Mouse (Mus musculus) lung, embryonic 14.5 days (tissue): Measurements from ENCODE around the gene Six5. TPM values are rescaled to one million over a fixed set of nuclear protein-coding genes. Genes with fewer than 3 reads are reported as not detected.

Experiments used
- ATAC-seq: fragments of 200-750 bp; cut with Nextera tagmentation; 2 replicates; pipeline ENCODE4 v1.8.0; 2017; ENCODE audit warnings: mild to moderate bottlenecking, moderate TSS enrichment, moderate library complexity; ENCODE audit not compliant: insufficient read depth
- DNase-seq: peaks from one replicate; pipeline ENCODE4 v3.0.0-alpha.2; 2015
- H3K27ac ChIP-seq: fragments of 300-500 bp; sonication (generic); 2 replicates; pipeline ENCODE4 v1.5.1; 2014; ENCODE audit warnings: low read depth, mild to moderate bottlenecking, moderate library complexity
- H3K27me3 ChIP-seq: fragments of 300-500 bp; sonication (generic); 2 replicates; pipeline ENCODE4 v1.6.1; 2014; ENCODE audit warnings: low read length, control low read depth; ENCODE audit not compliant: insufficient read depth
- H3K36me3 ChIP-seq: fragments of 300-500 bp; sonication (generic); 2 replicates; pipeline ENCODE4 v1.6.1; 2014; ENCODE audit warnings: control low read depth; ENCODE audit not compliant: insufficient read depth
- H3K4me1 ChIP-seq: fragments of 300-500 bp; sonication (generic); 2 replicates; pipeline ENCODE4 v1.6.1; 2014; ENCODE audit warnings: antibody characterized with exemption, control low read depth; ENCODE audit not compliant: insufficient read depth
- H3K4me2 ChIP-seq: fragments of 300-500 bp; sonication (generic); 2 replicates; pipeline ENCODE4 v1.6.1; 2014; ENCODE audit warnings: mild to moderate bottlenecking
- H3K4me3 ChIP-seq: fragments of 300-500 bp; sonication (generic); 2 replicates; pipeline ENCODE4 v1.5.1; 2014; ENCODE audit warnings: low read depth, low read length
- H3K9ac ChIP-seq: fragments of 300-500 bp; sonication (generic); 2 replicates; pipeline ENCODE4 v1.6.1; 2014
- H3K9me3 ChIP-seq: fragments of 300-500 bp; sonication (generic); 2 replicates; pipeline ENCODE4 v1.6.1; 2016; ENCODE audit warnings: low read depth, low read length, control low read depth
- CTCF ChIP-seq: IDR thresholded peaks from 2 replicates; pipeline ENCODE4 v1.5.1; 2016; ENCODE audit warnings: antibody characterized with exemption, low read depth
- WGBS: fragments of 180-500 bp; shearing (Covaris S2); extraction: QIAGEN DNeasy Blood & Tissue Kit; methylation state at CpG from one replicate; pipeline ENCODE4 v1.1.7; 2014; 5-methylcytosine and 5-hydroxymethylcytosine counted together
- microRNA-seq: library from miRNA; unstranded; fragments of <30 nt; microRNA quantifications from one replicate; pipeline ENCODE4, GENCODE M21; 2016; ENCODE audit warnings: borderline number of aligned reads
- polyA plus RNA-seq: library from polyadenylated mRNA; unstranded; fragments of >200 nt; fragmentation: Nextera tagmentation; extraction: Ambion mirVana; gene quantifications from 2 replicates; pipeline ENCODE4 v1.2.1, GENCODE M21; 2014

Six5 gene
- polyA plus RNA-seq, 1 experiment from 2014 or later = 12.7 TPM

DNA sequence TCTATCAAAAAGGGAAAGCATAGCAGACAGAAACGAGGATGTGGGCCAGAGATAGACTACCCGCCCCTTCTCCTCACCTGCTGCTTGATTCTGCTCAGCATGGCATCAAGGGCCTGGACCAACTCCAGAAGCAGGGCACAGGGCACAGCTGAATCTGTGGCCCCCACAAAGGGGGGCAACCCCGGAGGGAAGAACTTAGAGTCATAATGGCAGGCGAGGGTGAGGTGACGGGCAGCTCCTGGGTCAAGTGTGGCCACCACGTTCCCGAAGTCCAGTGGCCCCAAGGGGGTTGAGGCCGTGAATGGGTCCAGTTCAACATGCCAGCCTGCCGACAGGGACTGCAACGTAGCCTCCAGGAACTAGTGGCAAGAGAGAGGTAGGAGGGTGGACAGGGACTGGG, 52.4 kb downstream of the Six5 start:
- Histone ChIP-seq H3K27ac (no peak overlapping the region), H3K4me1 (peaks cover 12% of the 10 kb centered on the region), H3K36me3 (peaks cover 10% of the 10 kb centered on the region; the same call in 1 of the 2 replicates), H3K9ac (no peak overlapping the region), H3K4me3 (no peak overlapping the region), H3K4me2 (no peak overlapping the region), H3K27me3 (no peaks in the 10 kb centered on the region), H3K9me3 (no peaks in the 10 kb centered on the region)
- ATAC-seq = no peak
- no peak for TF ChIP-seq CTCF
- no peak for DNase-seq
- WGBS = 81% methylated on average over 10 of the region's 10 CpGs

DNA sequence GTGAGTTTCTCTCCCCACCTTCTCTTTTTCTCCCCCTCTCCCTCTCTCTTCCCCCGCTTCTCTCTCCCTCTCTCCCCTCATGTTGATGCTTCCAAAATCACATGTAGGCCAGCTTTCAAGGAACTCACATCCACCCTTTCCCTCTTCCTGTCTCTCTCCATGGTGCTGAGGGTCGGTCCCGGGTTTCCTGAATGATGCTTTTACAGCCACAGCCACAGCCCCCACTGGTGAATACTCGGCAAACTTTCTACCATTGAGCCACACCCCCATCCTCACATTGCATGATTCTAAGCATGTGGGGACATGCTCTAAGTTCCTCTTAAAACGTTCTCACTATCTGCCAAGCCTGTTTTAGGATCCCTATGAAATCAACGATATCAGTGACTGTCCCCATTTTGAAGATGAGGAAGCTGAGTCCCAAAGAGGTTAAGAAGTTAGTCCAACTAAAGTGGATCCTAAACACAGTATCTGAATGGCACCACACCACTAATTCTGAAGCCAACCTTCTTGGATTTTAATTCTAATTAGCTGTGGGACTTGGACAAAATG, 53.2 kb downstream of the Six5 start:
- 45% methylated on average over 6 of the region's 6 CpGs for WGBS
- H3K4me2 ChIP-seq = peak overlapping the region; percentile 81
- no peak for TF ChIP-seq CTCF
- H3K27me3 ChIP-seq = no peaks in the 10 kb centered on the region
- peak; percentile 34 for DNase-seq
- H3K4me3 ChIP-seq = no peak overlapping the region
- no peak overlapping the region for H3K9ac ChIP-seq
- peaks cover 12% of the 10 kb centered on the region for H3K4me1 ChIP-seq
- peaks cover 18% of the 10 kb centered on the region for H3K36me3 ChIP-seq
- ATAC-seq = no peak
- H3K27ac ChIP-seq = no peak overlapping the region
- no peaks in the 10 kb centered on the region for H3K9me3 ChIP-seq

Small RNA genes within 50 kb of the gene (microRNA-seq; reads per million reads assigned to microRNA genes)
- gene Mir3100 = not detected

Other genes with a start within 250 kb of the Six5 start
- gene Pglyrp1, start 223.3 kb upstream of the Six5 start, polyA plus RNA-seq = 2.5 and 2.6 TPM in 2 replicates
- 20.4 and 24.7 TPM in 2 replicates for gene Ccdc61, start 184.2 kb upstream of the Six5 start, polyA plus RNA-seq
- gene Nova2, start 168.7 kb upstream of the Six5 start, polyA plus RNA-seq = 1.2 TPM in 2 replicates
- not detected in 2 replicates for gene Nanos2, start 107.2 kb upstream of the Six5 start, polyA plus RNA-seq
- 3.7 and 4.8 TPM in 2 replicates for gene Mypop, start 103.3 kb upstream of the Six5 start, polyA plus RNA-seq
- gene Irf2bp1, start 90.5 kb upstream of the Six5 start, polyA plus RNA-seq = 27.3 and 35.0 TPM in 2 replicates
- gene Foxa3, start 71.1 kb upstream of the Six5 start, polyA plus RNA-seq = 2.2 and 2.3 TPM in 2 replicates
- gene Sympk, start 70.2 kb upstream of the Six5 start, polyA plus RNA-seq = 22.9 and 26.8 TPM in 2 replicates
- gene Rsph6a, start 39.9 kb upstream of the Six5 start, polyA plus RNA-seq = not detected in 2 replicates
- gene Dmwd, start 18.4 kb upstream of the Six5 start, polyA plus RNA-seq = 18.5 and 19.2 TPM in 2 replicates
- gene Dmpk, start 10.7 kb upstream of the Six5 start, polyA plus RNA-seq = 20.9 and 23.0 TPM in 2 replicates
- 3.0 and 4.0 TPM in 2 replicates for gene Gm4969, start 23.8 kb downstream of the Six5 start, polyA plus RNA-seq
- gene Fbxo46, start 25.3 kb downstream of the Six5 start, polyA plus RNA-seq = 9.7 and 11.6 TPM in 2 replicates
- gene Qpctl, start 54.7 kb downstream of the Six5 start, polyA plus RNA-seq = 12.5 and 13.1 TPM in 2 replicates
- 158 and 161 TPM in 2 replicates for gene Snrpd2, start 55.1 kb downstream of the Six5 start, polyA plus RNA-seq
- gene Gipr, start 71.5 kb downstream of the Six5 start, polyA plus RNA-seq = 0.26 and 0.85 TPM in 2 replicates
- gene Eml2, start 81.8 kb downstream of the Six5 start, polyA plus RNA-seq = 2.6 and 2.7 TPM in 2 replicates
- 1.6 and 2.2 TPM in 2 replicates for gene Gpr4, start 117.9 kb downstream of the Six5 start, polyA plus RNA-seq
- 38.0 and 39.4 TPM in 2 replicates for gene Opa3, start 133.7 kb downstream of the Six5 start, polyA plus RNA-seq
- 88.9 and 95.3 TPM in 2 replicates for gene Vasp, start 177.2 kb downstream of the Six5 start, polyA plus RNA-seq
- gene Ppm1n, start 185.5 kb downstream of the Six5 start, polyA plus RNA-seq = not detected in 2 replicates
- gene Rtn2, start 188.0 kb downstream of the Six5 start, polyA plus RNA-seq = 8.0 and 9.1 TPM in 2 replicates
- gene Fosb, start 215.5 kb downstream of the Six5 start, polyA plus RNA-seq = not detected in 2 replicates